Mouse (Mus musculus) heart, embryonic 13.5 days (tissue): Measurements from ENCODE around the gene Gatad2b. TPM values are rescaled to one million over a fixed set of nuclear protein-coding genes. Genes with fewer than 3 reads are reported as not detected.

Source experiments
- ATAC-seq: fragments of 200-750 bp; cut with Nextera tagmentation; 2 replicates; pipeline ENCODE4 v1.8.0; 2017; ENCODE audit warnings: moderate TSS enrichment; ENCODE audit not compliant: insufficient number of reproducible peaks, low FRiP score, low TSS enrichment; ENCODE audit errors: extremely low read depth
- H3K27ac ChIP-seq: fragments of 300-500 bp; sonication (generic); replicated peaks from 2 replicates; pipeline ENCODE4 v1.5.1; 2015; ENCODE audit warnings: moderate library complexity, mild to moderate bottlenecking, inconsistent platforms
- H3K27me3 ChIP-seq: fragments of 300-500 bp; sonication (generic); replicated peaks from 2 replicates; pipeline ENCODE4 v1.6.1; 2015; ENCODE audit warnings: mild to moderate bottlenecking, inconsistent platforms
- H3K36me3 ChIP-seq: fragments of 300-500 bp; sonication (generic); 2 replicates; pipeline ENCODE4 v1.6.1; 2015; ENCODE audit warnings: mild to moderate bottlenecking, inconsistent platforms
- H3K4me1 ChIP-seq: fragments of 300-500 bp; sonication (generic); 2 replicates; pipeline ENCODE4 v1.6.1; 2015; ENCODE audit warnings: inconsistent platforms
- H3K4me2 ChIP-seq: fragments of 300-500 bp; sonication (generic); 2 replicates; pipeline ENCODE4 v1.6.1; 2015; ENCODE audit warnings: inconsistent platforms, mild to moderate bottlenecking, moderate library complexity
- H3K4me3 ChIP-seq: fragments of 300-500 bp; sonication (generic); 2 replicates; pipeline ENCODE4 v1.5.1; 2015; ENCODE audit warnings: moderate library complexity, mild to moderate bottlenecking, inconsistent platforms
- H3K9ac ChIP-seq: fragments of 300-500 bp; sonication (generic); 2 replicates; pipeline ENCODE4 v1.6.1; 2015; ENCODE audit warnings: inconsistent platforms, mild to moderate bottlenecking, moderate library complexity
- H3K9me3 ChIP-seq: fragments of 300-500 bp; sonication (generic); 2 replicates; pipeline ENCODE4 v1.6.1; 2016; ENCODE audit warnings: inconsistent platforms
- WGBS: fragments of 180-500 bp; shearing (Covaris S2); methylation state at CpG from one replicate; pipeline ENCODE4 v1.1.7; 2015; ENCODE audit warnings: mixed read lengths; 5-methylcytosine and 5-hydroxymethylcytosine counted together
- microRNA-seq: library from miRNA; unstranded; fragments of <30 nt; microRNA quantifications from one replicate; pipeline ENCODE4, GENCODE M21; 2016
- polyA plus RNA-seq: library from polyadenylated mRNA; unstranded; fragments of >200 nt; fragmentation: Nextera tagmentation; extraction: Ambion mirVana; gene quantifications from 2 replicates; pipeline ENCODE4 v1.2.1, GENCODE M21; 2015

The Gatad2b gene
- polyA plus RNA-seq, 1 experiment from 2014 or later, result 7.9 TPM

DNA sequence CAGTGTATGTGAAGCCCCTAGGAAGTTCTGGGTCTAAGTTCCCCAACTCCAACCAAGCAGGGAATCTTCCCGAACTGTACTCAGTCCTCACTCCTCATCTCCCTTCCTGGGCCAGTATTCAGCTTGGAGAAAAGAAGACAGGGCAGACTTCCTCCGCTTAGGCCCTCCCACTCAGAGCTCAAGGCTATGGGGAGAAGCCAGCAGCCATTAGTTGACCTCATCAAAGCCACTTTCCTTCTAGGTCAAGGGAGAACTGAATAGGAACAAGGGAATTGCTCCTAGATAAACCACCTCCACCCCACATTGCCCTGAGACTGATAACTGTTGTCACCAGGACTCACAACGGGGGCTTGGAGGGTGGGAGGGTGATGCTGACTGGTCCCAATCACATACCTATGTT is 111.1 kb downstream of the Gatad2b start:
- Histone ChIP-seq H3K4me2 (no peak overlapping the region), H3K4me1 (no peaks in the 10 kb centered on the region), H3K9me3 (no peaks in the 10 kb centered on the region), H3K36me3 (peaks cover 100% of the 10 kb centered on the region), H3K9ac (no peak overlapping the region), H3K4me3 (no peak overlapping the region), H3K27me3 (no peaks in the 10 kb centered on the region), H3K27ac (no peak overlapping the region)
- WGBS, result 73% methylated on average over 3 of the region's 3 CpGs
- no peak for ATAC-seq

- peaks cover 100% of the 10 kb centered on the region for H3K36me3 ChIP-seq
- 61% methylated on average over 4 of the region's 4 CpGs for WGBS
- no peaks in the 10 kb centered on the region for H3K4me1 ChIP-seq
- no peak overlapping the region for H3K9ac ChIP-seq
- ATAC-seq, result no peak
- H3K9me3 ChIP-seq, result no peaks in the 10 kb centered on the region
- no peak overlapping the region for H3K4me3 ChIP-seq
- H3K4me2 ChIP-seq, result no peak overlapping the region
- no peak overlapping the region for H3K27ac ChIP-seq
- no peaks in the 10 kb centered on the region for H3K27me3 ChIP-seq
These were observed 111.6 kb downstream of the Gatad2b start for GRCm38 (mm10) chr3:90404609-90405008.

GRCm38 (mm10) chr3:90406414-90406813 is 113.4 kb downstream of the Gatad2b start:
- H3K9me3 ChIP-seq, result no peaks in the 10 kb centered on the region
- H3K4me3 ChIP-seq, result no peak overlapping the region
- 89% methylated on average over 5 of the region's 5 CpGs for WGBS
- H3K9ac ChIP-seq, result no peak overlapping the region
- peaks cover 99% of the 10 kb centered on the region for H3K36me3 ChIP-seq
- no peaks in the 10 kb centered on the region for H3K27me3 ChIP-seq
- H3K4me1 ChIP-seq, result no peaks in the 10 kb centered on the region
- no peak overlapping the region for H3K27ac ChIP-seq
- no peak for ATAC-seq
- no peak overlapping the region for H3K4me2 ChIP-seq

DNA sequence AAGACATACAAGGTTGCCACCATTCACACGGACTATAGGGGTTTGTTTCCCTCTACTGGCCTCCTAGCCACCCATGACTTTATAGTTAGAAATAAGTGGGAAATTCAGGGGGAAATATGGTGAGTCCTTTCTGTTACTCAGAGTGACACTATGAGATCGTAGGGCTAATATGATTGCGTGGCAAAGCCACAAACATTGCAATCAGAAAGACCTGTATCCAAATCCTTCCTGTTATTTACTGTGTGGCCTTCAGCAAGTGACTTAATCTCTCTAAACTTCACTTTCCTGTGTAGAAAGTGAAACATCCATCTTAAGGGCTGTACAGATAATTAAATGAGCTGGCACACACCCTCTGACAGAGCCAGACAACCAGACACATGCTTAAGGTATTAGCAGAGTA is 115.7 kb downstream of the Gatad2b start:
- WGBS, result 90% methylated on average over 3 of the region's 3 CpGs
- Histone ChIP-seq H3K27ac (no peak overlapping the region), H3K4me1 (peaks cover 6% of the 10 kb centered on the region; the same call in 1 of the 2 replicates), H3K4me2 (no peak overlapping the region), H3K27me3 (no peaks in the 10 kb centered on the region), H3K9ac (no peak overlapping the region), H3K9me3 (no peaks in the 10 kb centered on the region), H3K36me3 (peaks cover 98% of the 10 kb centered on the region), H3K4me3 (no peak overlapping the region)
- ATAC-seq, result no peak

- no peaks in the 10 kb centered on the region for H3K9me3 ChIP-seq
- no peak overlapping the region for H3K27ac ChIP-seq
- peaks cover 6% of the 10 kb centered on the region; the same call in 1 of the 2 replicates for H3K4me1 ChIP-seq
- no peak for ATAC-seq
- H3K4me2 ChIP-seq, result no peak overlapping the region
- WGBS, result 42% methylated on average over 5 of the region's 5 CpGs
- no peak overlapping the region for H3K9ac ChIP-seq
- no peaks in the 10 kb centered on the region for H3K27me3 ChIP-seq
- H3K4me3 ChIP-seq, result no peak overlapping the region
- H3K36me3 ChIP-seq, result peaks cover 98% of the 10 kb centered on the region
These were observed 119.5 kb downstream of the Gatad2b start for GRCm38 (mm10) chr3:90412312-90413010.

GRCm38 (mm10) chr3:90413011-90413396 is 120.0 kb downstream of the Gatad2b start:
- WGBS, result 57% methylated on average over 3 of the region's 3 CpGs
- no peak for ATAC-seq
- H3K4me2 ChIP-seq, result no peak overlapping the region
- H3K4me1 ChIP-seq, result peaks cover 6% of the 10 kb centered on the region; the same call in 1 of the 2 replicates
- peaks cover 98% of the 10 kb centered on the region for H3K36me3 ChIP-seq
- no peaks in the 10 kb centered on the region for H3K27me3 ChIP-seq
- H3K27ac ChIP-seq, result no peak overlapping the region
- peak overlapping the region; percentile 14; the same call in 1 of the 2 replicates for H3K9ac ChIP-seq
- H3K9me3 ChIP-seq, result no peaks in the 10 kb centered on the region
- no peak overlapping the region for H3K4me3 ChIP-seq

Small RNAs within 50 kb of the gene (microRNA-seq; reads per million reads assigned to microRNA genes)
- not detected for gene Mir7012

Other genes starting within 250 kb of the Gatad2b start
- gene 4933434E20Rik, start 241.5 kb upstream of the Gatad2b start, polyA plus RNA-seq, result 129 and 148 TPM in 2 replicates
- gene Ubap2l, start 240.6 kb upstream of the Gatad2b start, polyA plus RNA-seq, result 121 and 129 TPM in 2 replicates
- 290 and 300 TPM in 2 replicates for gene Tpm3, start 220.5 kb upstream of the Gatad2b start, polyA plus RNA-seq
- gene Nup210l, start 189.0 kb upstream of the Gatad2b start, polyA plus RNA-seq, result 0.28 and 0.31 TPM in 2 replicates
- gene Rps27, start 79.5 kb upstream of the Gatad2b start, polyA plus RNA-seq, result 878 and 976 TPM in 2 replicates
- 30.8 and 31.0 TPM in 2 replicates for gene Rab13, start 79.5 kb upstream of the Gatad2b start, polyA plus RNA-seq
- 72.2 and 78.9 TPM in 2 replicates for gene Jtb, start 61.6 kb upstream of the Gatad2b start, polyA plus RNA-seq
- gene Creb3l4, start 49.7 kb upstream of the Gatad2b start, polyA plus RNA-seq, result 2.4 and 3.0 TPM in 2 replicates
- 79.0 and 88.2 TPM in 2 replicates for gene Slc39a1, start 45.0 kb upstream of the Gatad2b start, polyA plus RNA-seq
- 12.3 and 13.6 TPM in 2 replicates for gene Crtc2, start 39.0 kb upstream of the Gatad2b start, polyA plus RNA-seq
- 5.5 and 5.7 TPM in 2 replicates for gene Dennd4b, start 28.0 kb upstream of the Gatad2b start, polyA plus RNA-seq
- 5.5 and 7.2 TPM in 2 replicates for gene Slc27a3, start 96.8 kb downstream of the Gatad2b start, polyA plus RNA-seq
- gene Ints3, start 140.4 kb downstream of the Gatad2b start, polyA plus RNA-seq, result 17.5 and 19.8 TPM in 2 replicates
- gene Npr1, start 172.7 kb downstream of the Gatad2b start, polyA plus RNA-seq, result 9.7 and 11.4 TPM in 2 replicates
- 116 and 125 TPM in 2 replicates for gene Ilf2, start 182.9 kb downstream of the Gatad2b start, polyA plus RNA-seq
- gene Snapin, start 197.9 kb downstream of the Gatad2b start, polyA plus RNA-seq, result 72.8 and 74.7 TPM in 2 replicates
- 92.0 and 98.5 TPM in 2 replicates for gene Chtop, start 216.3 kb downstream of the Gatad2b start, polyA plus RNA-seq
- gene S100a1, start 221.2 kb downstream of the Gatad2b start, polyA plus RNA-seq, result 203 and 220 TPM in 2 replicates
- 70.4 and 73.4 TPM in 2 replicates for gene S100a13, start 221.3 kb downstream of the Gatad2b start, polyA plus RNA-seq
- gene S100a14, start 233.7 kb downstream of the Gatad2b start, polyA plus RNA-seq, result 0.17 and 0.28 TPM in 2 replicates
- 62.7 and 65.2 TPM in 2 replicates for gene S100a16, start 244.1 kb downstream of the Gatad2b start, polyA plus RNA-seq